Mouse (Mus musculus) hindbrain, embryonic 14.5 days (tissue): ENCODE results near the gene Dennd1c. TPM values are rescaled to one million over a fixed set of nuclear protein-coding genes. Genes with fewer than 3 reads are reported as not detected.

Experiments
- ATAC-seq: fragments of 200-750 bp; cut with Nextera tagmentation; 2 replicates; pipeline ENCODE4 v1.8.0; 2017; ENCODE audit warnings: moderate number of reproducible peaks, mild to moderate bottlenecking, moderate TSS enrichment, moderate library complexity; ENCODE audit not compliant: low FRiP score
- DNase-seq: peaks from one replicate; pipeline ENCODE4 v3.0.0-alpha.2; 2015; ENCODE audit warnings: low spot score
- H3K27ac ChIP-seq: fragments of 300-500 bp; sonication (generic); 2 replicates; pipeline ENCODE4 v1.5.1; 2014; ENCODE audit warnings: mild to moderate bottlenecking, moderate library complexity
- H3K27me3 ChIP-seq: fragments of 300-500 bp; sonication (generic); 2 replicates; pipeline ENCODE4 v1.6.1; 2014; ENCODE audit warnings: mild to moderate bottlenecking, low read length, mixed read lengths; ENCODE audit not compliant: control insufficient read depth, insufficient read depth
- H3K36me3 ChIP-seq: fragments of 300-500 bp; sonication (generic); replicated peaks from 2 replicates; pipeline ENCODE4 v1.6.1; 2014; ENCODE audit not compliant: control insufficient read depth, insufficient read depth
- H3K4me1 ChIP-seq: fragments of 300-500 bp; sonication (generic); replicated peaks from 2 replicates; pipeline ENCODE4 v1.6.1; 2014; ENCODE audit warnings: antibody characterized with exemption, low read length, mixed read lengths; ENCODE audit not compliant: control insufficient read depth, insufficient read depth
- H3K4me2 ChIP-seq: fragments of 300-500 bp; sonication (generic); replicated peaks from 2 replicates; pipeline ENCODE4 v1.6.1; 2014; ENCODE audit warnings: mild to moderate bottlenecking, moderate library complexity
- H3K4me3 ChIP-seq: fragments of 300-500 bp; sonication (generic); replicated peaks from 2 replicates; pipeline ENCODE4 v1.5.1; 2014; ENCODE audit warnings: mild to moderate bottlenecking, low read length
- H3K9ac ChIP-seq: fragments of 300-500 bp; sonication (generic); 2 replicates; pipeline ENCODE4 v1.6.1; 2014
- H3K9me3 ChIP-seq: fragments of 300-500 bp; sonication (generic); 2 replicates; pipeline ENCODE4 v1.6.1; 2016; ENCODE audit warnings: low read length; ENCODE audit not compliant: control insufficient read depth
- WGBS: fragments of 180-500 bp; shearing (Covaris S2); extraction: QIAGEN DNeasy Blood & Tissue Kit; methylation state at CpG from one replicate; pipeline ENCODE4 v1.1.7; 2014; 5-methylcytosine and 5-hydroxymethylcytosine counted together
- polyA plus RNA-seq: library from polyadenylated mRNA; unstranded; fragments of >200 nt; fragmentation: Nextera tagmentation; extraction: Ambion mirVana; gene quantifications from 2 replicates; pipeline ENCODE4 v1.2.1, GENCODE M21; 2014

Dennd1c gene
- polyA plus RNA-seq, 1 experiment from 2014 or later = 3.6 TPM

DNA sequence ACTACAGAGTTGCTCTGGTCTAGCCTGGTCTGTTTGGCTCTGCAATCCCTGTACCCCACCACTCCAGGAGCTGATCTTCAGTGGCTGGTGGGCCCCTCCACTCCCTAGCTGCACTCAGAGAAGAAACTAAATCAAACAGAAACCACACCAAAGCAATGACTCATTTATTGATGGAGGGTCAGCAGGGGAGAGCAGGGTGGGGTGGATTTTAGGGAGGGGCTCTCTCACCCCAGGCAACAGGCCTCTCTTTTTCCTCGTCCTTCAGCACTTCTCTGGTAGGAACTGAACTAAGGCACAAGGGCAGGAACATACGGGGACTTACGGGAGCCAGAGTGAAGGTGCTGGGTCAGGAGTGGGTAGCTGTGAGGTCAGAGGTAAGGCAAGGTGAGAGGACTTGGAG is 1.6 kb upstream of the Dennd1c start:
- Histone ChIP-seq H3K9me3 (no peaks in the 10 kb centered on the region), H3K27ac (no peak overlapping the region), H3K36me3 (peaks cover 49% of the 10 kb centered on the region), H3K4me3 (no peak overlapping the region), H3K9ac (no peak overlapping the region), H3K4me2 (no peak overlapping the region), H3K4me1 (peaks cover 6% of the 10 kb centered on the region; the same call in 1 of the 2 replicates), H3K27me3 (no peaks in the 10 kb centered on the region)
- DNase-seq = no peak
- 80% methylated on average over 3 of the region's 3 CpGs for WGBS
- ATAC-seq = no peak

DNA sequence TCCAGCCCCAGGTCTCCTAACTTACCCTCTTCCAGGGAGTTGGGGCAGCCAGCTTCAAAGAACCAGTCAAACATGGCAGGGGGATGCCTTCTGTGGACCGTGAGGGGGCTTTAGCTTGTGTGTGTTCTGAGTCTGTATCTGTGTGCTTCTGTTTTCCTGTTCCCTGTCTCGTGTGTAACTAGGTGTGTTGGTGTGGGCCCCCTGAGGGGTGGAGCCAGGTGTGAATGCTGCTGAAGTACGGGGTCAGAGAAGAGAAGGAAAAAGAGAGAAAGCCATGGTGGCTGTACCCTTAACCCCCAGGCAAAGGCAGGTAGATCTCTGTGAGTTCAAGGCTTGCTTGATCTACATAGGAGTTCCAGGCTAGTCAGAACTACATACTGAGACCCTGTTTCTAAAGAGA is 1.4 kb downstream of the Dennd1c start:
- Histone ChIP-seq H3K4me3 (no peak overlapping the region), H3K36me3 (peaks cover 26% of the 10 kb centered on the region), H3K27ac (no peak overlapping the region), H3K9me3 (no peaks in the 10 kb centered on the region), H3K9ac (no peak overlapping the region), H3K4me1 (no peaks in the 10 kb centered on the region), H3K4me2 (no peak overlapping the region), H3K27me3 (no peaks in the 10 kb centered on the region)
- DNase-seq = no peak
- 76% methylated on average over 3 of the region's 3 CpGs for whole genome bisulfite sequencing
- no peak for ATAC-seq

DNA sequence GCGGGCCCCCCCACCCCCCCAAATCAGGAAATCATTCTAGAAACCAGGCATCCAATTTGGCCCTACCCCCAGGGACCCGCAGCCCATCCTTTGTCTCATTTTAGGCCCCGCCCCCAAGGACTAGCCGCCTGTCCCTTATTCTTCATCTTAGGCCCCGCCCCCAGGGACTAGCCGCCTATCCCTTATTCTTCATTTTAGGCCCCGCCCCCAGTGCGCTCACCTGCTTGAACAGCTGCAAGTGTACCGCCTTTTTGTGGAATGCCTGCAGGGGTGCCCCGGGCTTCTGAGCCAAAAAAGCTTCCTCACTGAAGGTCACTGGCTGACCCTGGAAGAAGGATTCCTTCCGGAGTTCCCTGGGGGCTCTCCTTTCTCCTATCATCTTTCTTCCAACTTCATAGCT is 7.6 kb downstream of the Dennd1c start:
- H3K4me3 ChIP-seq = peak overlapping the region; percentile 9

DNA sequence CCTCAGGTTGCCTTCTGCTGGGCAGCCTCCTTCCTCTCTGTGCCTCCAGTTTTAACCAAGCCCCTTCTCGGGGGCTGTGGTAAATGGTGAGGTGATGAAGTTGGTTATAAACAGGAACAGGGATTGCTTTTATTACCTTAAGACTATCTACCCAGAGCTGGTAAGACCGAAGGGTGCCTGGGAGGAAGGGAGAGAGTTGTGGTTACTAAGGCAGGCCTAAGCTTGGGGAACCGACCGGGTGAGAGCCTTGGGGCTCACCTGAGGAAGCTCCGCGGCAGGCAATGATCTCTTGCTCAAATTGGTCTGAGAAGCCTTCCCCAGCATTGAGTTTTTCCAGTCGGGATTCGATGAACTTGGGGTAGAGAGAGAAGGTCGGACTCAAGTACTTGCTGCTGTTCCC is 8.0 kb downstream of the Dennd1c start:
- peak overlapping the region; percentile 6; the same call in 1 of the 2 replicates for H3K9ac ChIP-seq
- WGBS = 13% methylated on average over 9 of the region's 9 CpGs
- no peaks in the 10 kb centered on the region for H3K36me3 ChIP-seq
- no peaks in the 10 kb centered on the region for H3K9me3 ChIP-seq
- H3K27me3 ChIP-seq = no peaks in the 10 kb centered on the region
- ATAC-seq (no peak), DNase-seq (no peak)
- H3K4me3 ChIP-seq = peak overlapping the region; percentile 9
- peak overlapping the region; percentile 37 for H3K4me2 ChIP-seq
- H3K27ac ChIP-seq = no peak overlapping the region
- H3K4me1 ChIP-seq = no peaks in the 10 kb centered on the region

More for the DNA sequence above, 7.6 kb downstream of the Dennd1c start:
- H3K9me3 ChIP-seq = no peaks in the 10 kb centered on the region
- no peaks in the 10 kb centered on the region for H3K4me1 ChIP-seq
- DNase-seq (no peak), ATAC-seq (peak; percentile 29; the same call in 1 of the 2 replicates)
- WGBS = 4% methylated on average over 11 of the region's 11 CpGs
- no peaks in the 10 kb centered on the region for H3K36me3 ChIP-seq
- no peaks in the 10 kb centered on the region for H3K27me3 ChIP-seq
- H3K27ac ChIP-seq = no peak overlapping the region
- peak overlapping the region; percentile 37 for H3K4me2 ChIP-seq
- H3K9ac ChIP-seq = no peak overlapping the region

DNA sequence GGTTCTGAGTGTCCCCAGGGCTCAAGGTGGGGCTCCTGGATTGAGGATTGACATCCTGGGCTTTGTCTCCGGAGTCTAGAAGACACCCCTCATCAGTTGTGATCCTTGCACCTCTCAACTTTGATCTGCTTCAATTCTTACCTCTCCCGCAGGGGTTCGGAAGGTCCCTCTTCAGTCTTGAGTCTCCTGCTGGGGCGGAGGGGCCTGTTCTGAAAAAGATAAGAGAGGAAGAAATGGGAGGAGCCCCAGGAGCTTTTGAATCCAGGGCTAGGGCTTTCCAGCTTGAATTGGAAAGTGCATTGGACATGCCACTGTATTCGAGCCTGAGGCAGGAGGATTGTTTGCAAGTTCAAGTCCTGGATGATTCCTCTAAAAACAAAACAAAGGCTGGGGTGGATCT is 11.4 kb downstream of the Dennd1c start:
- DNase-seq (no peak), ATAC-seq (no peak)
- no peak overlapping the region for H3K27ac ChIP-seq
- peaks cover 2% of the 10 kb centered on the region; the same call in 1 of the 2 replicates for H3K4me1 ChIP-seq
- no peak overlapping the region for H3K4me2 ChIP-seq
- WGBS = 66% methylated on average over 5 of the region's 5 CpGs
- H3K9me3 ChIP-seq = no peaks in the 10 kb centered on the region
- H3K36me3 ChIP-seq = no peaks in the 10 kb centered on the region
- no peak overlapping the region for H3K4me3 ChIP-seq
- H3K9ac ChIP-seq = no peak overlapping the region
- peaks cover 25% of the 10 kb centered on the region for H3K27me3 ChIP-seq

DNA sequence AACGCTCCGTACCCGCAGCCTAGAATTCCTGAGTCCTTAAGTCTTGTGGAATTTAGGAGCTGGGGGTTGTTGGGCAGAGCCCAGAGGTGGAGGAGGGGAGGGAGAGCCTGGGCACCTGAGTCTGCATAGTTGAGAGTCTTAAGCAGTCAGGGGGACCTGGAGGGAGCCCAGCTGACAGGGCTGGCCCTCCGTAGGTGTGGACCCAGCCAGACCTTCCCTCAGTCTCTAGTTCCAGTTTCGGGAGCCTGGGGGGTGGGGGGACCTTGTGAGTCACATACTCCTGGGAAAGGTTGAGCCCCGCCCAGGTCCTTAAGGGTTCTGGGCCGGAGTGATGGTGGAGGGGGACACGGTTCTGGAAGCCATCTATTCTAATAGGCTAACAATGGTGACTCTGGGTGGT is 15.3 kb downstream of the Dennd1c start:
- peaks cover 36% of the 10 kb centered on the region for H3K27me3 ChIP-seq
- H3K9me3 ChIP-seq = no peaks in the 10 kb centered on the region
- 6% methylated on average over 8 of the region's 8 CpGs for WGBS
- H3K27ac ChIP-seq = no peak overlapping the region
- H3K4me2 ChIP-seq = no peak overlapping the region
- DNase-seq = no peak
- no peak overlapping the region for H3K9ac ChIP-seq
- no peak overlapping the region for H3K4me3 ChIP-seq
- H3K36me3 ChIP-seq = no peaks in the 10 kb centered on the region
- ATAC-seq = no peak
- peaks cover 16% of the 10 kb centered on the region for H3K4me1 ChIP-seq

DNA sequence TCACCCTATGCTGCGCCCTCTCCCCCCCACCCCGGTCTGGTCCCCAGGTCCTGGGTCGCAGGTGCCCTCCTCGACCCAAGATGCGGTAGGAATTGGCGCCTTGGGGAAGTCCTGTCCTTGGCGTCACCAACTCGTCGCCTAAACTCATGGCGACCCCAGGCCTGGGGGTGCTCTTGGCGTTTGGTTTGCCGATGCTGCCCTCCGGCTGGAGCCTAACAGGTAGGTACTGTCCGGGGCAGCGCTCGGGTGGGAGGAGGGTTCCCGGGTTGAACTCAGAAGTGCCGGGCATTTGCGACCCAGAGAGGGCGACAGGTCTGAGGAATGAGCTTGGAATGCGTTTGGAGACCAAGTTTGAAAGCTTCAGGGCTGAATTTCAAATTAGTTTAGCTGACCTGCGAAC is 15.8 kb downstream of the Dennd1c start:
- ATAC-seq (no peak), DNase-seq (no peak)
- H3K4me2 ChIP-seq = peak overlapping the region; percentile 55
- 0 out of 2 replicates have a peak overlapping the region, but pooled peaks have one; percentile 0 for H3K9ac ChIP-seq
- H3K36me3 ChIP-seq = no peaks in the 10 kb centered on the region
- H3K9me3 ChIP-seq = no peaks in the 10 kb centered on the region
- H3K27ac ChIP-seq = no peak overlapping the region
- H3K4me1 ChIP-seq = peaks cover 18% of the 10 kb centered on the region
- peaks cover 36% of the 10 kb centered on the region for H3K27me3 ChIP-seq
- 2% methylated on average over 22 of the region's 22 CpGs for WGBS
- peak overlapping the region; percentile 31 for H3K4me3 ChIP-seq

DNA sequence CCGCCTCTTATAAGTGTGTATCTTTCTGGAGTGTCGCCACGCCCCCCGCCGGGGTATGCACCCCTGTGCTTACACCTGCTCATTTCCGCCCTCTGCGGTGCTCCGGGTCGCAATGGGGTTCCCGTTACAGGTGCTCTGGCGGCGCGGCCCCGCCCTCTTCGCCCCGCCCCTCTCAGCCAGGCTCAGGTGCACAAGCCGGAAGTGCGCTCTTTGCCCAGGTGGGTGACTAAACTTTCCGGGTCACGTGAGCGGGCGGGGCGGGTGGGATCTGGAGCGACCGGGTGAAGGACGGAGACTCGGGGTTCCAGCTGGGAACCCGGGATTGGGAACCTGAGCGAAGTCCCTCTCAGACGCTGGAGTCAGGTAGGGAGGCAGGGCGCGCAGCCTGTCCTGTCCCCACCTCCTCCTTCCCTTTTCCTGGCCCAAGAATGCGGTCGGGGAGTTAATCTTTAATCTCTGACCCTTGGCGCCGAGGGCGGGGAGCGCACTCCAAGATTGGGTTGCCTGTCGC is 16.2 kb downstream of the Dennd1c start:
- Histone ChIP-seq H3K27me3 (peaks cover 36% of the 10 kb centered on the region), H3K4me2 (peak overlapping the region; percentile 55), H3K9ac (0 out of 2 replicates have a peak overlapping the region, but pooled peaks have one; percentile 0), H3K4me1 (peaks cover 18% of the 10 kb centered on the region), H3K36me3 (no peaks in the 10 kb centered on the region), H3K4me3 (peak overlapping the region; percentile 31), H3K27ac (no peak overlapping the region), H3K9me3 (no peaks in the 10 kb centered on the region)
- DNase-seq (no peak), ATAC-seq (no peak)
- WGBS = 1% methylated on average over 39 of the region's 39 CpGs

DNA sequence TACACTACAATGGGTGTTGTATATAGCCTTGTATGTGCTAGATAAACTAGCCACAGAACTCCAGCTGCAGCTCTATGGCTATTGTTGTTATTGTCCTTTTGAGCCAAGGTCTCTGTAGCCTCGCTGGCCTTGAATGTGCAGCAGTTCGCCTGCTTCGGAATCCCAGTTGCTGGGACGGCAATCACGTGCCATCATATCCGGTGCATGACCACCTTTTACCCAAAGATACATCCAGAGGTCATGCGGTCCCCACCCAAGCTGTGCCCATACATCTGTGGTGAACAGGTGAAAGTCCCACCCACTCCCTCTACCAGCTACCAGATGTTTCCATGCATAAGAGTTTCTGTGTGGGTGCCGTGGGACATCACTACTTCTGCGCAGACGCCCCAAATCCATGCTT is 17.2 kb downstream of the Dennd1c start:
- Histone ChIP-seq H3K9me3 (no peaks in the 10 kb centered on the region), H3K9ac (peak overlapping the region; percentile 48; the same call in 1 of the 2 replicates), H3K27ac (0 out of 2 replicates have a peak overlapping the region, but pooled peaks have one; percentile 83), H3K4me1 (peaks cover 18% of the 10 kb centered on the region), H3K4me2 (peak overlapping the region; percentile 74), H3K4me3 (peak overlapping the region; percentile 87), H3K27me3 (peaks cover 36% of the 10 kb centered on the region), H3K36me3 (peaks cover 6% of the 10 kb centered on the region)
- DNase-seq (no peak), ATAC-seq (no peak)
- WGBS = 39% methylated on average over 10 of the region's 10 CpGs
